Mouse (Mus musculus): ENCODE measurements around the gene Krtap3-1.

- TF ChIP-seq EP300 (IDR thresholded peaks at IDR 0.05; ENCODE audit: low read depth) (no peak), CTCF (IDR thresholded peaks at IDR 0.05; ENCODE audit: low read depth) (no peak)
Observed at GRCm38 (mm10) chr11:99559366-99559765, 7.1 kb downstream of the Krtap3-1 start, which contains the start of gene Gm11939.

All from liver, embryonic 14.5 days (tissue).